Mouse (Mus musculus) yolk sac, embryonic 10.5 days (tissue): ENCODE data around the gene Myo1c.

Experiments
- DNase-seq: peaks from one replicate; pipeline ENCODE4 v3.0.0-alpha.2; 2017; ENCODE audit warnings: low spot score

Gene Myo1c

DNA sequence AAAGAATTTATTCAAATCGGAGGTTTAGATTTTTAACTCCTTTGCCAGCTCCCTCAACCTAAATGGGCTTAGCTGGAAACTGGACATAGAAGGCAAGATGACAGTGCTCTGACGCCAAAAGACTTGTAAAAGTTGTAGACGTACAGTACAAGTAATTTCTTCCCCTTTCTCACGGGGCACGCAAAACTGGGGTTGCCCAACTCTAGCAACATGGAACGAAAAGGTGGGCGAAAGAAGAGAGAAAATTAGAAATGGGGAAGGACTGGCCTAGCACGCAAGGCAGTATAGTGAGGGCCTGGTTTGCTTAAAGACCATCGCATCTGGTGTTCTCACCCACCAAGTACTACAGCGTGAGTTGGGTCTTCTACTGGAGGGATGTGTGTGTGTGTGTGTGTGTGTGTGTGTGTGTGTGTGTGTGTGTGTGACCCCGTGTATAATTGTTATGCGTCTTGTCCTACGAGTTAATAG lies 688 bp downstream of the Myo1c start:
- no peak for DNase-seq

DNA sequence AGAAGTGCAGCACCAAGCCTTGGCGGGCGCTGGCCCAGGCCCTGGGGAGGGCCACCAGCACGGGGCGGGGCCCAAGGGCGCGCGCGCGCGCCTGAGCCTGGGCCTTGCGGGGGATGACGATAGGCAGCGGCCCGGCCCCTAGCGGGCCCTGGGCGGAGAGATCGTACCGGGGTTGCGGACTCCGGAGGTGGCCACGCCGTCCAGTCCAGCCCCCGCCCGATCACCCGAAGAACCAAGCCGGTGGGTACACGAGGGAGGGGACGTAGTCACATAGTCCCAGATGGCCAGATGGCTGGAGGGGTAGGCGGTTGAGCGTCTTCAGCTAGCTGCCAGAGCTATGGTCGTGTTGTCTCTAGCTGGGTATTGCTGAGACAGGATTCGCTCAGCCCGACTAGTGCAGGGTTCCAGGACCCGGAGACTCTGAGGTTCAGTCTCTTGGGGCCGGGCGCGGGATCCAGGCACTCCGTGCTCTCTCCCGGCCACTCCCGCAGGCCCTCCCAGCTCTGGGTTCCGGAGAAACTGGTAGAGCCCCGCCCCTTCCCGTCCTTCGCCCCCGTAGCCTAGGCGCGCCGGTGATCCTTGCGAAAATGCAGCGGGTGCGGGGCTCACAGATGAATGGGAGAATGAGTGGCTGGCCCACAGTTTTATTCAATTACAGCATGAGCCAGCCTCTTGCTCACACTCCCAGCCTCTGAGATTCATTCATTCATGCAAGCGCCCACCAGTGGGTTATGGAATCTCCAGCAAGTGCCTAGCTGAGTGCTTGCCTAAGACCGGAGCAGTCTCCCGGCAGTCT lies 1.3 kb downstream of the Myo1c start:
- peak; percentile 84 for DNase-seq

GRCm38 (mm10) chr11:75652222-75652941 lies 2.1 kb downstream of the Myo1c start:
- DNase-seq = no peak

DNA sequence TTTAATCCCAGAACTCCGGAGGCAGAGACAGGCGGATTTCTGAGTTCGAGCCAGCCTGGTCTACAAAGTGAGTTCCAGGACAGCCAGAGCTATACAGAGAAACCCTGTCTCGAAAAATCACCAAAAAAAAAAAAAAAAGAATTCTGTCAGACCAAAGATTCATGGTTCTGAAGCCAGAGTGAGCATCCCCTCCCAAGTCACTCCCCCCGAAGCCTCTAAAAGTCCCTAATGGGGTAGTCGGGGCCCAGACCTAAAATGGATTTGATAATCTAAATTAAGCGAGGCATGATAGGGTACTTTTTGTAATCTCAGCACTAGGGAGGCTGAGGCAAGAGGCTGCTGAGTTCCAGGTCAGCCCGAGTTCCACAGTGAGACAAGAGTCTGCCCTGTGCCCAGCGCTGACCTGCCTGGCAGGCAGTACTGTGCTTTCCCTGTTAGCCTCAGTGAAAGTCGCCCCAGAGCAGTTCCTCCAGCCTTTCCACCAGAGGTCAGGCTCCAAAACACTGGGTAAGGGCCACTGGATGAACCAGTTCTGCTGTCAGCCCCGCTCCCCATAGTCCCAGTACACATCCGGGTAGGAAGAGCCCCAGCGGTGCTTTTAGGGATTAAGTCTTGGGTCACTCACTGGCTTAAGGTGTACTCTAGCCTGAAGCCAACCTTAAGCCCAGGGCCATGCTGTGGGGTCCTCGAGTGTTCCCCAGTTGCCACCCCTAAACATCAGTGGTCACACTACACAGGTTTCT lies 2.8 kb downstream of the Myo1c start:
- DNase-seq = peak; percentile 31

GRCm38 (mm10) chr11:75653781-75654470 lies 3.6 kb downstream of the Myo1c start:
- peak; percentile 94 for DNase-seq

- no peak for DNase-seq
Observed at GRCm38 (mm10) chr11:75654471-75655390, 4.4 kb downstream of the Myo1c start.

DNA sequence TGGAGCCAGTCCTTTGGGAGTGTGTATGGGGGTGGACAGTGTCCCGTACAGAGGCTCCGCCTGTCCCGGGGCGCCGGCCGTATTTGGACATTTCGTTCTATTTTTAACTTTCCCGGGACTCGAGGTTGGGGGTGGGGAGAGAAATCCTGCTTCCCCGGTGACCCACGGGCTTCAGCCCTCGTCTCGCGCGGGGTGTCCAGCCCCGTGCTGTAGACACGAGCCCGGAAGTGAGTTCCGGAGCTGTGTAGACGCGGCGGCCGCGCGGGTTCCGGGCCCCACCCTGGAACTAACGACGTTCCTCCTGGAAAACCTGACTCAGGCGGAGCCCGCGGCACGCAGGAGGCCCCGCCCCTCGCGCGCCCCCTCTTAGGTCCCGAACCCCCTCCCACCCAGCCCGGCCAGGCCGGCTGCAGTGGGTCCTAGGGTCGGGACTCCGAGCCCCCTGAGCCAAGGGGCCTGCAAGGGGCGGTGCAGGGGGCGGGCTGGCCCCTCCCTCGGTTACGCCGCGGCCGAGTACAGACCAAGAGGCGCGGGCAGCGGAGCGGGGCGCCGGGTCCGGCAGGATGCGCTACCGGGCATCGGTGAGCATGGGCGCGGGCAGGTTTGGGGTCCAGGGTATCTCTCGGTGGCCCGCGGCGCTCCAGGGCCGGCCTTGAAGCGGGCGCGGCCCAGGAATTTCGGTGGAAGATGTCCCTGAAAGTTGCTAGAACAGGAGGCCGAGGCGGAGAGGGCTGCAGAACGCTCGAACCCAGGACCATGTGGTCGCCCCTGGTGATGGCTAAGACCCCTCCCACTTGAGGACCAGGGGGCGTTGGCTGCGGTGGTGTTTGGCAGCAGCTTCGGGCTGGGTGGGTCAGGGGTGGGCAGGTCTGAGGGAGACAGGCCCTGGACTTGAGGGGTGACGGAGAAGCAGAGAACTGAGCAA lies 5.6 kb downstream of the Myo1c start:
- DNase-seq = peak; percentile 82

DNA sequence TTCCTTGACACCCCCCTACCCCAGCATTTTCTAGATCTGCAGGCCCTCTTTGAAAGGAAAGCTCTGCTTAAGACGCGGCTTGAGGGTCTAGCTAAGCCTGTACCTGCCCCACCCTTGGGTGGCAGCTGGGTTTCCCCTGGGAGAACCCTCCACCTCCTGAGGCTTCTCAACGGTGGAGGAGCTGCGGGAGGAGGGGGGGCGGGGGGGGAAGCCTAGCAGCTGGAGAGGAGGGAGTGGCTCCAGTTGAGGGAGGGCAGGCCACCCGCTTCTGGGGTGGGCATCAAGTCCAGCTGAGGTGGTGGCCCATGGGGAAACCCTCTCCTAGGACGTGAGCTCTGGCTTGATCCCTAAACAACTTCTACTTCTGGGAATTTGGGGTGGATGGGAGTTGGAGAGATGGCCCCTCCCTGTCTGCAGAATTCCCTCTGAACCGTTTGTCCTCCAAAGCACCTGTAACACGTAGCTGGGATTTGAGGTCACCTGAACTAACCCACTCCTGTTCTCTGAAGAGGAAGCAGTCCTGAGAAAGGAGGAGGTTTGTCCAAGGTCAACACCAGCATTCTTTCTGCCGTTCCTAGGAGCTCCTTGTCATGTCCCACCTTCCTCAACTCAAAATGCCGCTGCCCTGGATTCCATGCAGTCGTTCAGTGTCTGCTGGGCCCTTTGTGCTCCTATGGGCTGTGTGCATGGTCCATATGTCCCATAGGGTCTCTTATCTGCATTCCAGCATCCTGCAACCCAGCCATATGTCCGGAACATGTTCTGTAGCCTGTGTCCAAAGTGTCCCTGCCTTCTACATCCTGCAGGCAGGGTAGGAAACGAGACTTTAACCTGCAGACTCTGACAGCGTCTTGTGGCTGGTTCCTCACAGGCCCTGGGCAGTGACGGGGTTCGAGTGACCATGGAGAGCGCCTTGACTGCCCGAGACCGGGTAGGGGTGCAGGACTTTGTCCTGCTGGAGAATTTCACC lies 6.6 kb downstream of the Myo1c start:
- DNase-seq = no peak

DNA sequence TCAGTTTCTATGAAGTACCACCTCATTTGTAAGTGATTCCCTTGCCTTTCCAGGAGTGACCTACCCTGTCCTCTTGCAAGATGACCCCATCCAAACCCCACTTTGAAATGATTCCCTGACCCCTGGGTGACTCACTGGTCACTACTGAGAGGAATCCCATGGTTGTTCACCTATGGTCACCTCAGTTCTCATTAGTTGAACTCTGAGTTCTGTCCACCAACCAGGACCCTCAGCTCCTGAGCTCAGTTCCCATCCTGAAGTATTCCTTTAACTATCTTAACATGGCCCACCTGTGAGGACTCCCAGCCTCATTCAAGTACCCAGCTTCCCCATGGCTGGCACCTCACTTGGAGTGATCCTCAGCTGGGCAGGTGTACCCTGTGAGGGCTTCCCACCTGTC lies 7.5 kb downstream of the Myo1c start:
- no peak for DNase-seq

DNA sequence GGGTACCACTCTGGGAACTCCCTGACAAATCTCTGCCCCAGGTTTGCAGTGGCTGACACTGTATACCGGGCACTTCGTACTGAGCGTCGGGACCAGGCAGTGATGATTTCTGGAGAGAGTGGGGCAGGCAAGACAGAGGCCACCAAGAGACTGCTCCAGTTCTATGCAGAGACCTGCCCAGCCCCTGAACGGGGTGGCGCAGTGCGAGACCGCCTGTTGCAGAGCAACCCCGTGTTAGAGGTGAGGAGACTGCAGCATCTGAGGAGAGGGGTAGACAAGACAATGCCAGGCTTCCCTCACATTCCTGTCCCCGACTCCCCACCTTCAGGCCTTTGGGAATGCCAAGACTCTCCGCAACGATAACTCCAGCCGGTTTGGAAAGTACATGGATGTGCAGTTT lies 8.0 kb downstream of the Myo1c start:
- DNase-seq = no peak

DNA sequence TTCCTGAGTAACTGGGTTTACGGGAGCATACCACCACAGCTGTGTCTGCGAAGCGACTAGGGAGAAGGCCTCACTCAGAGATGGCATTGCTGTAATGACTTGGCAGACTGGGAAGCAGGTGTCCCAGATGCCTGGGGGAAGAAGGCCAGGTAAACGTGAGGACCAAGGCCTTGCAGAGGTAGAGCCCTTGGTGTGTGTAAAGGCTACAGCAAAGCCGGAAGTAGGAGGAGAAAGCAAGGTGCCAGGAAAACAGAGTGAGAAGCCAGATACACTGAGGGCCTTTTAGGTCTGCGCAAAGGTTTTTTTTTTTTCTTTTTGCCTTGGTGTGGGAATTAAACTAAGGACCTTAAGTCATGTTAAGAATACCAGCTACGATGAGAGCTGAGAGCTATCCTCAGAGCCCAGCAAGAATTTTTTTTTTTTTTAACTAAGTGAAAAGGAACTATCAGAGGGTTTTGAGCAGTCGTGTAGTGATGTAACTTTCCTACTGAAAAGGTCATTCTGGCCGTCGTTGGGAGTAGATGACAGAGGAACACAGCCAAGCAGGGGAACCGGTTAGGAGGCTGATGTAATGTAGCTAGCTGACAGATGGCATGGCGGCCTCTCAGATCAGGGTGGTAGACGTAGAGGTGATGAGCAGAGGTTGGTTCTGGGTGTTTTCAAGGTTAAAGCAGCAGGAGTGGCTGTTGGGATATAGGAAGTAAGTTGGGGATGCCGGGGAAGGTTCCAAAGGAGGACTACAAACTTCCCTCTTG lies 8.9 kb downstream of the Myo1c start:
- DNase-seq = no peak

DNA sequence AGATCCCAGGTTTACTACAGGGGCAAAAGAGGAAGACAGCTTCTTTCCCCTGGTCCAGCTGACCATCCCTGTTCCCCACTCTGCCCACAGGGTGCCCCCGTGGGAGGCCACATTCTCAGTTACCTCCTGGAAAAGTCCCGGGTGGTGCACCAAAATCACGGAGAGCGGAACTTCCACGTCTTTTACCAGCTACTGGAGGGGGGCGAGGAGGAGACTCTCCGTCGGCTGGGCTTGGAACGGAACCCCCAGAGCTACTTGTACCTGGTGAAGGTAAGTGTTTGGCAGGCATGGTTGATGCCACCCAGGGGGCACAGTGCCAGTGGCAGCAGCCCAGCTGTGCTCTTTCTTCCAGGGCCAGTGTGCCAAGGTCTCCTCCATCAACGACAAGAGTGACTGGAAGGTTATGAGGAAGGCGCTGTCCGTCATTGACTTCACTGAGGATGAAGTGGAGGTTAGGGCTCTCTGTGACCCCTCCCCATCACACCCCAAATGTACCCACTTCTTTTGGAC lies 9.8 kb downstream of the Myo1c start:
- no peak for DNase-seq

DNA sequence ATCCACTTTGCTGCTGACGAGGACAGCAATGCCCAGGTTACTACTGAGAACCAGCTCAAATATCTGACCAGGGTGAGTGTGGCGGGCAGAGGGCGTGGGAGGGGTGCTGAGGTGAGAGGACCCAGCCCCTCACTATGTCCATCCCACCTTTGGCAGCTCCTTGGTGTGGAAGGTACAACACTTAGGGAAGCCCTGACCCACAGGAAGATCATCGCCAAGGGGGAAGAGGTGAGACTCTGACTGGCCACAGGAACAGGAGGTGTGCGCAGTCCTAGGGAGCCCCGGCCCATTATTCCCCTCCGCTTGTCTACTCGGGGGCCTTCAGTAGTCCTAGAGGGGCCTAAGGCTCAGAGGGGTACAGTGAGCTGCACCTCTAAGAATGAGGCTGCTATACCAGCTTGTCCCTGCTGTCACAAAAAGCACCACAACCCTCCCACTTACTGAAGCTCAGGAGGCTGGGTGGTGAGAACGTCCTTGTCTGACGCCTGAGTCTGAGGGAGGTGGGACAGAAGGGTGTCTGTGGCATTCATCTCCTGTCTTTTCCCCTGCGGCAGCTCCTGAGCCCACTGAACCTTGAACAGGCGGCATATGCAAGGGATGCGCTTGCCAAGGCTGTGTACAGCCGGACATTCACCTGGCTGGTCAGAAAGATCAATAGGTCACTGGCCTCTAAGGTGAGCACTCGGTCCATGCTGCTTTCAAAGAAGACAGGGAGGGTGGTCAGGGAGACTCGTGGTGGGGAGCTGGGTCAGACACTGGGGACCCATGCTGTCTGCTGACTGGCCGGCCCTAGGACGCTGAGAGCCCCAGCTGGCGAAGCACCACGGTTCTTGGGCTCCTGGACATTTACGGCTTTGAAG lies 10.9 kb downstream of the Myo1c start:
- no peak for DNase-seq

GRCm38 (mm10) chr11:75662131-75662530 lies 11.8 kb downstream of the Myo1c start:
- DNase-seq = no peak

DNA sequence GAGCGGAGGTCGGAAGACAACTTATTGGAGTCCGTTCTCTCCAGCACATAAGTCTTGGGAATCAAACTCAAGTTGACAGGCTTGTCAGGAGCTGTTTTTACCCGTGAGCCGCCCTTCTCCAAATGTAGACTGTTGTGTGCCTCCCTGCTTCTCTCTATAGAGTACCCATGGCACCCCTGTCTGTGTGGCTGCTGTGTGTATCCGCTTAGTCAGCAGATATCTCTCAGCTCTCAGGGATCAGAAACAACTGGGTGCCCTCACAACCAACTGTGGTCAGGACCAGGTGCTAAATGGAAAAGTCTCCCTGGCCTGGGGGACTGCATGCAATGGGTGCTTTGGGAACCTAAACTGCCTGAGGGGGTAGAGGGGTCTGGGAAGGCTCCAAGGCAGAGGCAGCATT lies 16.0 kb downstream of the Myo1c start:
- no peak for DNase-seq

DNA sequence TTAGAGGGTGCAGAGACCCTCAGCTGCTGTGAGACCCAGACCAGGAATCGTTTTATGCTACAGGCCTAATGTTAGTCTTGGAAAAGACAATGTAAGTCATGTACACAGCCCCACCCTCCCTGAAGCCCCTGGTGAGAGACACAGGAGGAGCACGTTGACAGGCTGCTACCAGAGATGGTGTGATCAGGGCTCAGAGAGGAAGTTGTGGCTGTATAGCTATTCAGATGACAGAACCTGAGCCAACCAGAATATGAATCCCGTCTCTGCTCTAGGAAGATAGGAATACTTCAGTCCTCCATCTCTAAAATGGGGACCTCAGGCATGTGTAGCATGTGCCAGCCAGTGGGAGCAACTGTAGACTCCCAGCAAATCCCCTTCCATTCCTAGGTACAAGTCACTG lies 18.3 kb downstream of the Myo1c start:
- DNase-seq = no peak
